Mouse (Mus musculus): ENCODE measurements around the gene Gm16223.

Gm16223 gene

DNA sequence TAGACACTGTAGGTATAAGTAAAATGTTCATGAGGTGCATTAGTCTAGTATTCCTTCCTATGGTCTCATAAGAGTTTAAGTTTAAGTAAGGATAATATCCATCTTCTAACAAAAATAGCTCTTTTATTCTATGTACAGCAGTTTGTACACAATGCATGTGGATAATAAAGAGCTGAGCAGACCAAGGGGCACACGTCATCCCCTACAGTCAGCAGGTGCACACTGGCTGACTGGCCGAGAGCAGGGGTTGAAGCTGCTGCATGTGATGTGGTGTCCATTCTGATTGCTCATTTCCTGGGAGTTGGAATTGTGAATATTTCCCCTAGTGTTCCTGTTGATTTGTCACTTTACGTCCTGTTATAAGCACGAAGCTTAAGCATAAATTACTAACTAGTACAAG, 144.6 kb downstream of the Gm16223 start:
- no peak for DNase-seq (ENCODE audit: low spot score in 2 of 2)

- DNase-seq (ENCODE audit: low spot score in 2 of 2), result no peak
Observed at GRCm38 (mm10) chr5:42224840-42225239, 157.1 kb downstream of the Gm16223 start.

DNA sequence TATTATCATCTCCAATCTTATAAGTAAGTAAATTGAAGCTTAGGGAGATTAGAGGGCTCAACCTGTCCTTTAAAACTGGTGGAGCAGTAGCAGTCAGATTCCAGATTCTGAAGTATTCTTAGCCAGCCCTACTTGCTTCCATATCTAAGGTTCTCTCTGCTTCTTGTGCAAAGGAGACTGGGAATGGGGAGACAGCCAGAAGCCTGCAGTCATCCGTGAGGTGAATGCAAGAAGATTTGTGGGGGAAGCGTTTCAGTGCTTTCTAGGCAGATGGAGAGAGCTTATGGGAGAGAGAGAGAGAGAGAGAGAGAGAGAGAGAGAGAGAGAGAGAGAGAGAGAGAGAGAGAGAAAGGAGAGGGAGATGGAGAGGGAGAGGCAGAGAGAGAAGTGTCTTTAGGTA, 160.9 kb downstream of the Gm16223 start:
- DNase-seq (ENCODE audit: low spot score in 2 of 2), result no peak

DNA sequence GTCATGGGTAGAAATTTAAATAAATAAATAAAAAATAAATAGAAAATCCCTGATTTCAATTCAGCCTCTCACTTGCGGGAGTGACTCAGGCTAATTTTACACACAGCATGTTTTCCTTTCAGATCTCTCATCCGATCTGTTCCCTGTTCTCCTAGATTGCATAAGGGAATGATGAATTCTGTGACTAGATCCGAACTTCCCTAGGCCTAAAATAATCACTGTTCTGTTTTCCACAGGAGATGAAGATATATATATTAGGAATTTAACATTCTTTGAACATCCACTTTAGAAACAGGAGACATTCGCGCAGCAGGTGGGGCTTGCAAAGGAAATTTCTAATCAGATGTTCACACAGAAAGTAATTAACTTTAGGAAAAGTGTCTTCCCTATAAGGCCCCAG, 171.5 kb downstream of the Gm16223 start:
- DNase-seq (ENCODE audit: low spot score in 2 of 2), result no peak

GRCm38 (mm10) chr5:42239806-42240205, 172.0 kb downstream of the Gm16223 start:
- no peak for DNase-seq (ENCODE audit: low spot score in 2 of 2)

- no peak for DNase-seq (ENCODE audit: low spot score in 2 of 2)
Observed at GRCm38 (mm10) chr5:42250376-42250775, 182.6 kb downstream of the Gm16223 start.
